Mouse (Mus musculus): ENCODE results near the gene Isoc2b. TPM values are rescaled to one million over a fixed set of nuclear protein-coding genes. Genes with fewer than 3 reads are reported as not detected.
"Not testable (repeated sequence)": the region's sequence is repeated elsewhere in the genome, so short reads cannot be mapped to it uniquely, and the experiment has no call there.

Isoc2b gene
- polyA plus RNA-seq, 1 experiment from 2014 or later = 2.0 TPM

- ATAC-seq (replicated peaks; ENCODE audit: low FRiP score) = no peak
- Histone ChIP-seq H3K4me1 (replicated peaks; ENCODE audit: control insufficient read depth, insufficient read depth, low read length) (peaks cover 6% of the 10 kb centered on the region; the same call in 1 of the 2 replicates), H3K9ac (ENCODE audit: low read length) (no peak overlapping the region), H3K4me2 (ENCODE audit: low read depth, low read length, severe bottlenecking) (no peak overlapping the region), H3K9me3 (ENCODE audit: control insufficient read depth, low read length) (no peaks in the 10 kb centered on the region), H3K27ac (ENCODE audit: low read depth, low read length) (no peak overlapping the region), H3K36me3 (ENCODE audit: control insufficient read depth, insufficient read depth, low read length) (no peaks in the 10 kb centered on the region), H3K4me3 (ENCODE audit: low read depth, low read length) (no peak overlapping the region), H3K27me3 (ENCODE audit: control insufficient read depth, insufficient read depth, low read length) (no peaks in the 10 kb centered on the region)
- DNase-seq (ENCODE audit: low spot score) = no peak
- WGBS = 77% methylated on average over 7 of the region's 7 CpGs
These were observed 6.4 kb downstream of the Isoc2b start for GRCm38 (mm10) chr7:4863541-4864080.

GRCm38 (mm10) chr7:4863041-4863440 is 7.0 kb downstream of the Isoc2b start:
- Histone ChIP-seq H3K9ac (ENCODE audit: low read length) (no peak overlapping the region), H3K4me2 (ENCODE audit: low read depth, low read length, severe bottlenecking) (no peak overlapping the region), H3K4me3 (ENCODE audit: low read depth, low read length) (no peak overlapping the region), H3K27ac (ENCODE audit: low read depth, low read length) (no peak overlapping the region), H3K9me3 (ENCODE audit: control insufficient read depth, low read length) (no peaks in the 10 kb centered on the region), H3K36me3 (ENCODE audit: control insufficient read depth, insufficient read depth, low read length) (no peaks in the 10 kb centered on the region), H3K27me3 (ENCODE audit: control insufficient read depth, insufficient read depth, low read length) (no peaks in the 10 kb centered on the region), H3K4me1 (replicated peaks; ENCODE audit: control insufficient read depth, insufficient read depth, low read length) (peaks cover 6% of the 10 kb centered on the region; the same call in 1 of the 2 replicates)
- ATAC-seq (replicated peaks; ENCODE audit: low FRiP score) (no peak), DNase-seq (ENCODE audit: low spot score) (no peak)
- 62% methylated on average over 1 of the region's 1 CpGs for WGBS

- H3K4me1 ChIP-seq (replicated peaks; ENCODE audit: control insufficient read depth, insufficient read depth, low read length); H3K9me3 ChIP-seq (ENCODE audit: control insufficient read depth, low read length); ATAC-seq (replicated peaks; ENCODE audit: low FRiP score); H3K36me3 ChIP-seq (ENCODE audit: control insufficient read depth, insufficient read depth, low read length); H3K4me3 ChIP-seq (ENCODE audit: low read depth, low read length); H3K27me3 ChIP-seq (ENCODE audit: control insufficient read depth, insufficient read depth, low read length); H3K27ac ChIP-seq (ENCODE audit: low read depth, low read length); H3K4me2 ChIP-seq (ENCODE audit: low read depth, low read length, severe bottlenecking); H3K9ac ChIP-seq (ENCODE audit: low read length); DNase-seq (ENCODE audit: low spot score): not testable (repeated sequence)
- 75% methylated on average over 3 of the region's 3 CpGs for WGBS
These were observed 9.1 kb downstream of the Isoc2b start for GRCm38 (mm10) chr7:4860926-4861325.

DNA sequence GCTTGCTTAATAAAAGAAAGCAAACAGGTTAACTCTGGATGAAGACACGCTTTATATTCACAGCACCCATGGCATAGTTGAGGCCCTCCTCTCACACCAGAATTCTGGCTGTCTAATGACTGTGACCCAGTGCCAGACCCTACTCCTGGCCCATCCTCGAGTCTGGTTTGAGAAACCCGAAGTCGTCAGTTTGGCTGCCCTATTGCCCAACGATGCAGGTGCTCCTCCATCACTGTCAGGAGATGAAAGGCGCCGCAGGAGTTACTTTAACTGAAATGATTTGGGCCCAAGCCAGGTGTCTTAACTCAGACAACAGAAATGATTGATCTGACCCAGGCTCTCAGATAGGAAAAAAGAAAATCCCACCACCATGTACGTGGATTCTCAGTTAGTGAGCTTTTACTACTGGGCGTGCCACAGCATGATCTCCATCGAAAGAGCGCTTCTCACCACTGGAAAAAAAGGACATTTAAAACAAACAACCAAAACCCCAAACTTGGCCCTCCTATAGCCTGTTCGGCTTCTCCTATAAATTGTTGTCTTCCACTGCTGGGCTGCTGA is 10.6 kb downstream of the Isoc2b start:
- Histone ChIP-seq H3K27me3 (ENCODE audit: control insufficient read depth, insufficient read depth, low read length) (no peaks in the 10 kb centered on the region), H3K4me3 (ENCODE audit: low read depth, low read length) (no peak overlapping the region), H3K9ac (ENCODE audit: low read length) (no peak overlapping the region), H3K9me3 (ENCODE audit: control insufficient read depth, low read length) (no peaks in the 10 kb centered on the region), H3K4me2 (ENCODE audit: low read depth, low read length, severe bottlenecking) (no peak overlapping the region), H3K27ac (ENCODE audit: low read depth, low read length) (no peak overlapping the region), H3K4me1 (replicated peaks; ENCODE audit: control insufficient read depth, insufficient read depth, low read length) (no peaks in the 10 kb centered on the region), H3K36me3 (ENCODE audit: control insufficient read depth, insufficient read depth, low read length) (no peaks in the 10 kb centered on the region)
- DNase-seq (ENCODE audit: low spot score) (no peak), ATAC-seq (replicated peaks; ENCODE audit: low FRiP score) (no peak)
- WGBS = 89% methylated on average over 12 of the region's 12 CpGs

GRCm38 (mm10) chr7:4857321-4857720 is 12.7 kb downstream of the Isoc2b start:
- ATAC-seq (replicated peaks; ENCODE audit: low FRiP score) (no peak), DNase-seq (ENCODE audit: low spot score) (no peak)
- Histone ChIP-seq H3K4me3 (ENCODE audit: low read depth, low read length) (no peak overlapping the region), H3K27ac (ENCODE audit: low read depth, low read length) (no peak overlapping the region), H3K9ac (ENCODE audit: low read length) (no peak overlapping the region), H3K4me1 (replicated peaks; ENCODE audit: control insufficient read depth, insufficient read depth, low read length) (no peaks in the 10 kb centered on the region), H3K27me3 (ENCODE audit: control insufficient read depth, insufficient read depth, low read length) (no peaks in the 10 kb centered on the region), H3K4me2 (ENCODE audit: low read depth, low read length, severe bottlenecking) (no peak overlapping the region), H3K36me3 (ENCODE audit: control insufficient read depth, insufficient read depth, low read length) (no peaks in the 10 kb centered on the region), H3K9me3 (ENCODE audit: control insufficient read depth, low read length) (no peaks in the 10 kb centered on the region)
- WGBS = 58% methylated on average over 7 of the region's 7 CpGs

DNA sequence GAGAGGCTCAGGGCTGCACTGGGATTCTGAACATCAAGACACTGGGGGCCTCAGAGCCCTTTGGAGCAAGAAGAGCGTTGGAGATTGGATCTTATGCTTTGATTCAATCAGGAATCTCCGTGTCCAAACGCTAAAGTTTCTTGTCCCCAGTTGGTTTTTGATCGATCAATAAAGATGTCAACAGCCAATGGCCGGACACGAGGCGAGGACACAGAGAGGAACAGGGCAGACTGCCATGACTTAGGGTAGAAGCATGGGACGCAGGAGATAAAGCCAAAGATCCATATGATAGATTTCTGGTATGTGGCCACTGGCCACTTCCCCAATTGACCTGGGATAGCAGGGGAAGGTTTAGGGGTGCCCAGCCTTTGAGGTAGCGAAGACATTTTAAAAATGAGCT is 13.6 kb downstream of the Isoc2b start:
- Histone ChIP-seq H3K4me1 (replicated peaks; ENCODE audit: control insufficient read depth, insufficient read depth, low read length) (no peaks in the 10 kb centered on the region), H3K4me3 (ENCODE audit: low read depth, low read length) (no peak overlapping the region), H3K27ac (ENCODE audit: low read depth, low read length) (no peak overlapping the region), H3K9me3 (ENCODE audit: control insufficient read depth, low read length) (no peaks in the 10 kb centered on the region), H3K27me3 (ENCODE audit: control insufficient read depth, insufficient read depth, low read length) (no peaks in the 10 kb centered on the region), H3K4me2 (ENCODE audit: low read depth, low read length, severe bottlenecking) (no peak overlapping the region), H3K36me3 (ENCODE audit: control insufficient read depth, insufficient read depth, low read length) (no peaks in the 10 kb centered on the region), H3K9ac (ENCODE audit: low read length) (no peak overlapping the region)
- ATAC-seq (replicated peaks; ENCODE audit: low FRiP score) = no peak
- DNase-seq (ENCODE audit: low spot score) = no peak
- 88% methylated on average over 9 of the region's 9 CpGs for WGBS

DNA sequence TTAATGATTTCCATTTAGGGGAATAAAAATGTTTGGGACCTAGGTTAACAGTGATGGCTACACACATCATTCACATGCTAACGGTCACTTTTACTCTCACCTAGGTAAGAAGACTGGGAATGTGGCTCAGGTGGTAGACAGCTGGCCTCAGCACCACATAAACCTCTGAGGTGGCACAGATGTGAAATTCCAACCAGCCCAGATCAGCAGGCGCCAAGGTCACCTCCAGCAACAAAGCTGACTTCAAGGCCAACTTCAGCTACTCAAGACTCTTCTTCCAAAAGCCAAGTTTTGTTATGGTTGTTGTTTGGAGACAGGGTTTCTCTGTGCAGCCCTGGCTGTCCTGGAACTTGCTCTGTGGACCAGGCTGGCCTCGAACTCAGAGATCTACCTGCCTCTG is 16.4 kb downstream of the Isoc2b start:
- 76% methylated on average over 3 of the region's 3 CpGs for WGBS
- H3K4me2 ChIP-seq (ENCODE audit: low read depth, low read length, severe bottlenecking) = no peak overlapping the region
- ATAC-seq (replicated peaks; ENCODE audit: low FRiP score) (no peak), DNase-seq (ENCODE audit: low spot score) (no peak)
- H3K27ac ChIP-seq (ENCODE audit: low read depth, low read length) = no peak overlapping the region
- H3K9me3 ChIP-seq (ENCODE audit: control insufficient read depth, low read length) = no peaks in the 10 kb centered on the region
- no peaks in the 10 kb centered on the region for H3K4me1 ChIP-seq (replicated peaks; ENCODE audit: control insufficient read depth, insufficient read depth, low read length)
- no peak overlapping the region for H3K4me3 ChIP-seq (ENCODE audit: low read depth, low read length)
- no peaks in the 10 kb centered on the region for H3K27me3 ChIP-seq (ENCODE audit: control insufficient read depth, insufficient read depth, low read length)
- H3K9ac ChIP-seq (ENCODE audit: low read length) = no peak overlapping the region
- no peaks in the 10 kb centered on the region for H3K36me3 ChIP-seq (ENCODE audit: control insufficient read depth, insufficient read depth, low read length)

DNA sequence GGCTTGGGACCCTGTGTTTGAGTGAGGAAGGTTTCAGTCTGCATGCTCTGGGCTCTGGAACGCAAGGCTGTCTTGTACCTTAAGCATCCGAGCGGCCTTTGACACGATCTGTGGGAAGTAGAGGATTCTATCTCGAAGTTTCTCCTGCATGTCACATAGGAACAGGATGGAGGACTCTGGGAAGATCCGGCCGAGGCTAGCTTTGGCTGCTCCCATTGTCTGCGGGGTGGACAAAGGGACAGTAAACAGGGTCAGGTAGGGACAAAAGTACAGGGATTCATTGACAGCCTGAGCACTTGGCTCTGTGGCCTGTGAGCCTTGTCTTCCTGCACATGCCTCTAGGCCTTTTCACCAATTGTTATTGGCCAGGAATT is 18.8 kb downstream of the Isoc2b start:
- Histone ChIP-seq H3K4me3 (ENCODE audit: low read depth, low read length) (no peak overlapping the region), H3K4me2 (ENCODE audit: low read depth, low read length, severe bottlenecking) (no peak overlapping the region), H3K4me1 (replicated peaks; ENCODE audit: control insufficient read depth, insufficient read depth, low read length) (no peaks in the 10 kb centered on the region), H3K9ac (ENCODE audit: low read length) (no peak overlapping the region), H3K27ac (ENCODE audit: low read depth, low read length) (no peak overlapping the region), H3K27me3 (ENCODE audit: control insufficient read depth, insufficient read depth, low read length) (no peaks in the 10 kb centered on the region), H3K9me3 (ENCODE audit: control insufficient read depth, low read length) (no peaks in the 10 kb centered on the region; the same call in 1 of the 2 replicates), H3K36me3 (ENCODE audit: control insufficient read depth, insufficient read depth, low read length) (no peaks in the 10 kb centered on the region)
- no peak for DNase-seq (ENCODE audit: low spot score)
- 68% methylated on average over 8 of the region's 8 CpGs for WGBS
- ATAC-seq (replicated peaks; ENCODE audit: low FRiP score) = no peak

DNA sequence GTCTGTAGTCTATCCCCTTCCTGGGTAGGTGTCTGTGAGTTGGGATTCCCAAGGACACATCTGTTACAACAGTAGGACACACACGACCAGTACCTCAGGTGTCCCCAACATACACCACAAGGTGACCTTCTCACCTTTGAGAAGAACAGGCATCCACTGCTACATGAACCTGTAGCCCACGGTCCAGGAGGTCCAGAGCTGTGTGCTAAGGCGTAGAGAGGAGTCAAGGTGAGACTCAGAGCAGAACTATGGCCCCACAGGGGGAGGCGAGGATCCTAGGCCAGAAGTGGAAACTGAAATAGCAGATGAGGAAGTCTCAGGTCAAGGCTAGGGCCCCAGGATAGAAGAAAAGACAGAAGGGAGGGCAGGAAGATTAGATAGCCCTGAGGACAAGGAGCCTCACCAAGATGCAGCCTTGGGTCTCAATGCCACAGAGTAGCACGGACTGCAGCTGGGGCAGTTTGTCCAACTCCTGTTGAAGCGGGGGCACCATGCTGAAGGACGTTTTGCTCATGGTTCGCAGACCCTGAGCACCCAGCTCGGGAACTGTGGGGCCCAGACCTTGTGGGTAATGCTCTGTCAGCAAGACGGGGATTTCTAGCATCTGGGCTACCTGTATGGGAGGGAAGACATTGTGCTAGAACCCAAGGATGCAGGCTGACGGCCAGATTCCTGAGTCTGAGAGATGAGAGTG is 19.3 kb downstream of the Isoc2b start:
- WGBS = 78% methylated on average over 11 of the region's 11 CpGs
- ATAC-seq (replicated peaks; ENCODE audit: low FRiP score) (no peak), DNase-seq (ENCODE audit: low spot score) (no peak)
- Histone ChIP-seq H3K4me2 (ENCODE audit: low read depth, low read length, severe bottlenecking) (no peak overlapping the region), H3K36me3 (ENCODE audit: control insufficient read depth, insufficient read depth, low read length) (no peaks in the 10 kb centered on the region), H3K9me3 (ENCODE audit: control insufficient read depth, low read length) (no peaks in the 10 kb centered on the region; the same call in 1 of the 2 replicates), H3K27me3 (ENCODE audit: control insufficient read depth, insufficient read depth, low read length) (no peaks in the 10 kb centered on the region), H3K4me3 (ENCODE audit: low read depth, low read length) (no peak overlapping the region), H3K9ac (ENCODE audit: low read length) (no peak overlapping the region), H3K4me1 (replicated peaks; ENCODE audit: control insufficient read depth, insufficient read depth, low read length) (no peaks in the 10 kb centered on the region), H3K27ac (ENCODE audit: low read depth, low read length) (no peak overlapping the region)
